Mouse (Mus musculus): Measurements from ENCODE around the gene Smad6. TPM values are rescaled to one million over a fixed set of nuclear protein-coding genes. Genes with fewer than 3 reads are reported as not detected.

The Smad6 gene
- total RNA-seq, 2 experiments from 2014 or later, result 15.0 to 16.9 TPM

DNA sequence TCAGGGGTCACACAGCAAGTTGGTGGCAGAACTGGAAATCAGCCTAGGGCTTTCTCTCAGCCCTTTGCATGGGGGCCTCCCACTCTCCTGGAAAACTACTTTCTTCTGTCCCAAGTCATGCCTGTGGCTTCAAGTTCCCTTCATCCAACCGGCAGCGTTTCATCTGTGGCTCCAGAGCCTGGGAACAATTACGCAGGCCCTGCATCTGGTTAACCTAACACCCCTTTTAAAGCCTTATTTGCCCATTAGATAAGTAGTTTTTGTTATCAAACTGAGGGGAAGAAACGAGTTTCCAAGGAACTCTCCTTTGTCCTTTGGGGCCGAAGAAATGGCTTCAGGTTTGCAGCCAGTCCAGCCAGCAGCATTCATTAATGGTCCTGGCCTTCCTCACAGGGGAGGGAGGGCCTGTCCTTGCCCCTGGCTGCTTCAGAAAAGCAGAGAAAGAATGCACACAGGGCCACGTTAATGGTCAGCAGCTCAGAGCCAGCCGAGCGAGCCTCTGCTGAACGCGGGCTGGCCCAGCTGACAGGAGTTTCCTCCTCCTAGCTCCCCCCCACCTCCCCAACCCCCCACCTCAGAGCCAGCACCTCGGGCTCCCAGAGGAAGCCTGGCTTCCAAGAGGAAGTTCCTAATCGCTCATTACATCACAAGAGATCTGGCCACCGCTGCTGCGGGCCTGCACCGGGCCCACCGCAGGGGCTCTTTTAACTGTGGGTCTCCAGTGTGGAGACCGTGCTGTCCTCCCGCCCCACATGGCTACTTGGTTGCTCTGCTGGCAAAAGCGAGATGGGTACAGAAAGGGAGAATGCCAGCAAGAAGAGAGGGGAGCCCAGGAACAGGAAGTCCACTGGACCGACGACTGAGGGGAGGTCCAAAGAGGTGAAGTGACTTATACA lies 61.7 kb downstream of the Smad6 start:
- peak; percentile 68 for DNase-seq

DNA sequence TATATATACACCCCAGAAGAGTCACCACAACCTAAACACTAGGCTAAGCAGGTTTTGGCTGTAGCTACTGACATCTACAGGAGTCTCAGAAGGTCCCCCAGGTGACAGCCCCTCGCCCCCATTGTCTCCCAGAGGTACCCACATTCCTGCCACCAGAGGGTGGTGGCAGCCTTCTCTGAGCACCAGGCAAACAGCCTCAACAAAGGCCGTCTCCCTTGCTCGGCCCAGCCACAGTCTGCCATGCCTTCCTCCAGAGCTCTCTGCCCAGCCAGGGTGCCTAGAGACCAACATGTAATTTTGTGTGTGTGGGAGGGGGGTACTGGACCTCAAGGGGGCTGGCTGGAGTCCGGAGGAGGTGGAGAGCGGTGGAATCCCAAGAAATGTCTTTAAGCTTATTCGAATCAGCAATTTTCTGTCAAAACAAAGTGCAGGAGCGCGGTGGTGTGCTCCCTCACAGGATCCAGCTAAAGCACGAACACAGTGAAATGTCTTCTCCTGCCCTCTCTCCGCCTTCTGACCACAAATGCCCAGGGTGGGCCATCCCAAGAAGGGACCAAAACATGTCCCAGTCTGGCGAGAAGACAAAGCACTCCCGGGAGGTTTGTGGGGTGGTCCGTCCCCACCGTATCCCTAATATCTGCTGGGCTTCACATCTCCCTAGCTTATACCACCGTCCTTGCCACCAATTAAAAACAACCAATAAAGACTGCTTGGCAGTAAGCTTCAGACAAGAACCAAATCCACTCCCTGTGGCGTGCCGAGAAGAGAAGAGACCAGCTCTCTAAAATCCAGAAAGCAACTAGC lies 62.5 kb downstream of the Smad6 start:
- DNase-seq, result peak; percentile 81

- peak; percentile 88 for DNase-seq
Measured at GRCm38 (mm10) chr9:63958337-63959030, 63.4 kb downstream of the Smad6 start.

- DNase-seq, result no peak
Measured at GRCm38 (mm10) chr9:63957647-63958185, 64.1 kb downstream of the Smad6 start.

- DNase-seq, result peak; percentile 87
Measured at GRCm38 (mm10) chr9:63956052-63956451, 65.8 kb downstream of the Smad6 start.

GRCm38 (mm10) chr9:63953691-63954090 lies 68.2 kb downstream of the Smad6 start:
- DNase-seq, result no peak

GRCm38 (mm10) chr9:63952591-63952990 lies 69.3 kb downstream of the Smad6 start:
- DNase-seq, result no peak

DNA sequence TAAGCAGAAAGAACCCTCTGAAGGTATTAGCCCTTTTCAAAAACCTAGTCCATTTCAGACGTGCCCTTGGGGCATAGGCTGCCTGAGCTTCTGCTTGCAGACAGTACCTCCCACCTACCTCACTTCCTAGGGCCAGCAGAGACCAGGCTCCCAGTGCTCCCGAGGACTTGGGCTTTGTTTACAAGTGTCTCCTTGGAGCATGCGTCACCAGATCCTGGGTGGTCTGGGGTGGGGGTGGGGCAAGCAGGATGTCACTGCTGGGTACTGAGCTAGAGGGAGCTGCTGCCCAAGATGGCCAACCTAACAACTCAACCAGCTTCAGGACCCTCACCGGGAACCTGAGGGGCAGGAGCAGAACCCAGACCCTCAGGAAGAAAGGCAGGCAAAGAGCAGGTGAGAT lies 71.5 kb downstream of the Smad6 start:
- DNase-seq, result no peak

DNA sequence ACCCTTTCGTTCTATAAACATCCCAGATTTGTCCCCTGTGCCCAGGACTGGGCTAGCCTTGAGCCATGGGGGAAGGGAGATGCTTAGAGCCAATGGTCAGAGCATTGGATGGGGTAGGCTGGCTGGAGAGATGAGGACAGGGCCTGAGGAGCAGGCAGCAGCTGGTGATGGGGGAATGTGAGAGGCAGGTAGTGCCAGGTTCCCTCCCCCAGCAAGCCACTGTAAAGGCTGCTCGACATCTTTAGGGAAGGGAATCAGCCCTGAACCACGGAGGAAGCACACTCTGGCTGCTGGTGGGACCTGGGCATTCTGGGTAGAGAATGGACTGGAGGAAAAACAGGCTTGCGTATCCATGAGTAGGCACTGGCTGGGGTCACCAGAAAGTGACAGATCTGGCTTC lies 72.5 kb downstream of the Smad6 start:
- DNase-seq, result no peak

DNA sequence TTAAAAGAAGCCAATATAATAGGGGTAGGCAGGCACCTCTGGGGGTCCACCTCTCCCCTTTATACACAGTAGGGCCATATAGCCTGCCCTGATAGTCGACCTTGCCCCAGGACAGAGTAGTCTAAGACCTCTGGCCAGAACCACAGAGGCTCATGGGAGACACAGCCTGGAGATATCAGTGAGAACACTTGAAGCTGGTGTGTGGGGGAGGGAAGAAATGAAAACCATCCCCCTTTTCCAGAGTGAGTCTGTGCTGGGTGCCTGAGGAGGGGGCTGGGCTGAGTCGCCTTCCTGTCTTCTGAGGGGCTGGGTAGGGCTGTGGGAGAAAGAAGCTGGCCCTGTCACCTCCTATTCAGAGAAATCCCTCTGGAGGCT lies 79.3 kb downstream of the Smad6 start:
- DNase-seq, result no peak

DNA sequence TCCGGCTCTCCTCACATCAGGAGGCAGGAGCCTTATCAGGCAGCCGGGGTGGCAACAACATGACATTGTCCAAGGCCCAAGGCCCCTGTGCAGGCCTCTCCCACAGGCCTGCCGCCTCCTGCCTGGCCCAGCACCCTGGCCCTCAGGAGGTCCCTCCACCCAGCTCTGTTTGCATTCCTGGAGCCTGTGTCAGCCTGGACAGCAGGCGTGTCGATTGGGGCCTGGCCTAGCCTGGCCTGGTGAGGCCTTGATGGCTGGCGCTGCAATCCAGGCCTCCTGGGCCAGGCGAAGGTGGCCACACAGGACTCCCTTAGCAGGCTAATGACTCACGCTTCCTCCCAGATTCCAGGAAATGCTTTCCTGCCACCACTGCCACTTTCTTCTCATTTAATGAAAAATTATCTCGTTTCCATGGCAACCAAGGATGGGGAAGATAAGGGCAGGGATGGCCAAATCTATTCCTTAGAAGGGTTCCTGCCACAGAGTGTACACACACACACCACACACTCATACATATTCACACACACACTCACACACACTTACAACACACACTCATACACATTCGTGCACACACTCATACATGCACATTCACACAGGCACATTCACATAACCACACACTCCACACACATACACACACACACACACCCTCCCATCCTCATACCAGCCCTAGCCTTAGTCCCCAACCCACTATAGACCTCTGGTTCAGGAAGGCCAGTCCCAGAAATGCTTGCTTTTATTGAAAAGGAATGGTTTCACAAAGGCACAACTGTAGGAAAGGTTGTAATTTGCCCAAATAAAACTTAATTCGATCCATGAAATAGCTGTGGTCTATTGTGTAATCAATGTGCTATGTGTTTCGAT lies 79.9 kb downstream of the Smad6 start:
- peak; percentile 70 for DNase-seq

DNA sequence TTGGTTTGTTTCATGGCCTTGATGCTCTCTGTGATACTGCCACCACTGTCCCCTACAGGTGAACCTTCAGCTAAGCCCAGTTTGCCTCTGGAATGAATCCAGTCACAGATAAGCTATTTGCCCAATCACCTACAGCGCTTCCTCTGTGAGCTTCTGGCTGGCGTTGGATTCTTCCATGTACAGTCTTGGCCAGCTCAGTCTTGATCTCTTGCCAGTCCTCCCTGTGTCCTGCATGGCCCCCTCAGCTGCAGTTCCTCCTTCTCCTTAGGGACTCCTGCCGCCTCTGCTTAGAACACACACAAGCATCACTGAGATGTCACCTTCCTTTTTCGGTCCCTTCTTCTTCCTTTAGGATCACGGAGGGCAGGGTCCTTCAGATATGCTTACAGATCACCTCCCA lies 85.6 kb downstream of the Smad6 start:
- no peak for DNase-seq

DNA sequence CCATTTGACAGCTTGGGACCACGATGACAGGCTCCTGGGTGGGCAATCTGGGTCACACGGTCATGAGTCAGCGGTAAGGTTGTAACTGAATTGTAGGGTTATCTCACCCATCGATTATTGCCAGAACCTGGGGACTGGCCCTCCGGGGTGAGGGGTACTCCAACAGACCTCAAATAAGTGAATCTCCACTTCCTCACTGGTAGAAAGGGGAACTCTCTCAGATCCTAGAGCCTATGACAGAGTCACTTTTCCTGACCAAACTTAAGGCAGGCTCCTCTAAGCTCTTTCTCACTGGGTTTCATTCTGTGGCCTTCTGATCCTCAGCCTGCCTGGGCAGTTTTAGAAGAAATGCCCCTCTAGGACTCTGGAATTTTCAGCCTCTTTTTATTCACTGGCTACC lies 88.8 kb downstream of the Smad6 start:
- DNase-seq, result no peak

DNA sequence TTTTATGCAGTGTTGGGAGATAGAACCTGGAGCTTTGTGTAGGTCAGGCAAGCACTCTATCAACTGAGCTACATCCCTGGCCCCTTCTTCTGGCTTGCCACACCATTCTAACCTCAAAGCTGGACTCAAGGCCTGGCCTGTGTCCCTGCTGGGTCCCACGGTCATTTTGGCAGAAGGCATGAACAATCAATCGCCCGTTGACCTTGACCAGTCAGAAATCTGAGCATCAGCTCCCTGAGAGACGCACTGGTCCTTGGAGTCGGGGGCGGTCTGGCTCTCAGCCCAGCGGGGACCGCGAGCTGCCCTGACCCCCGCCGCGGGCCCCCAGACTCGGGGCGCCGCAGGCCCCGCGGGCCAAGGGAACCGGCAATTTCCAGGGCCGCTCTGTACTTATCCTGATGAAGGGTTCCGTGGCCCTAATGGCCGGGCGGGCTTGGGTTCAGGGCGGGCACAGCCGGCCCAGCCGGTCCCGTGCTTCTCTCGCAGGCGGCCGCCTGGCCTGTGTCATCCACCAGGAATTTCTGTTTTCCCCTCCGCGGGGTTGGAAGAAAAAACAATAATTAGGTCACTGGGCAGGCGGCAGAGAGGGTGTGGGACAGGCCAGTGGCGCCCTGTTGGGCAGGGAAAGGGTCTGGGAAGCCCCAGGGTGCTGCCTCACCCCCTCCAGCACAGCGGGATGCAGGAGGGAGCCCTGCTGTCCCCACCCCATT lies 94.4 kb downstream of the Smad6 start:
- DNase-seq, result peak; percentile 86

- no peak for DNase-seq
Measured at GRCm38 (mm10) chr9:63926377-63926776, 95.5 kb downstream of the Smad6 start.

DNA sequence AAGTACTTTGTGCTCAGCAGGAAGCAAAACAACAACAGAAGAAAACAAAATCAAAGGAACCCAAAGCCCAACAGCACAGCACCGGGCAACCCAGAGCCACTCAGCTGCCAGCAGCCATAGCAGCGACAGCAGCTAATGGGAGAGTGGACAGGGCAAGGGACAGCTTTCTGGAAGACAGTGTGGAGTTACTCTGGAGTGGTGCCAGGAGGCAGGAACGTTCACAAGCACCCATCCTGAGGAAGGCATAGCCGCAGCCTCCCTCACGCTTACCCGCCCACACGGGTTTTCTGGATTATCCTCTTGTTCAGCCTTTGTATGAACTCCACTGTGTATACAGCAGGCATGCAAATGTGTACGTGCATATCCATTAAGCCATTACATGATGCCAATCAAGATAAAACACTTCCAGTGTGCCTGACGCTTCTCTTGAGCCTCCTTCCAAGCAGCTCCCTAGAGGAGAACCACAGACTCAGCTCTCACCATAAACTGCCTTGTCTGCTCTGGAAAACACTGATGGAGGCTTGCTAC lies 98.6 kb downstream of the Smad6 start:
- DNase-seq, result peak; percentile 37

- DNase-seq, result no peak
Measured at GRCm38 (mm10) chr9:63919708-63920107, 102.2 kb downstream of the Smad6 start.

- peak; percentile 30 for DNase-seq
Measured at GRCm38 (mm10) chr9:63919001-63919555, 102.8 kb downstream of the Smad6 start.

GRCm38 (mm10) chr9:63918245-63918644 lies 103.6 kb downstream of the Smad6 start:
- peak; percentile 90 for DNase-seq

DNA sequence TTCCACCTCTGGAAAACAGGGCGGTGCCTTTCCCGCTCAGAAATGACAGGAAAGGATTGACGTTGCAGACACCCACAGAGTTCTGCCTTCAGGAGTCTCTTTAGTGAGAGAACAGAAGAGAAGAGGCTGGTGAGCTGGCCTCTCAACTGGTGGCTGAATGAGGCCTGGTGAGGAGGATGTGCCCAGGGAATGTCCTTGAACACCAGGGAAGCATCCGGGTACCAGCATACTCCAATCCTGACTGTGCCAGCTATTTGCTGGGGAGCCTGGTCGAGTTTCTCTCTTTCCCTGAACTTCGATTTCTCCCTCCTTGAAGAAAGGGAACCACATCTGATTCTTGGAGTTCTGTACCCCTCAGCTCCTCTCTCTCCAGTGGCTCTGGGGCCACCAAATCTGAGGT lies 105.4 kb downstream of the Smad6 start:
- DNase-seq, result peak; percentile 50
